Mouse (Mus musculus) forebrain, embryonic 14.5 days (tissue): Measurements from ENCODE around the gene Casc4. TPM values are rescaled to one million over a fixed set of nuclear protein-coding genes. Genes with fewer than 3 reads are reported as not detected.
A peak's percentile ranks its signal among the peaks of the same experiment; 100 is the strongest.

ENCODE experiments used
- ATAC-seq: fragments of 200-750 bp; cut with Nextera tagmentation; 2 replicates; pipeline ENCODE4 v1.8.0; 2017; ENCODE audit warnings: mild to moderate bottlenecking, moderate library complexity
- DNase-seq: peaks from one replicate; pipeline ENCODE4 v3.0.0-alpha.2; 2015; ENCODE audit warnings: low spot score
- H3K27ac ChIP-seq: fragments of 300-500 bp; sonication (generic); 2 replicates; pipeline ENCODE4 v1.5.1; 2014; ENCODE audit warnings: low read depth, mild to moderate bottlenecking, control low read depth, low read length, moderate library complexity
- H3K27me3 ChIP-seq: fragments of 300-500 bp; sonication (generic); replicated peaks from 2 replicates; pipeline ENCODE4 v1.6.1; 2014; ENCODE audit warnings: low read length, control low read depth, mixed read lengths; ENCODE audit not compliant: control insufficient read depth, insufficient read depth
- H3K36me3 ChIP-seq: fragments of 300-500 bp; sonication (generic); 2 replicates; pipeline ENCODE4 v1.6.1; 2014; ENCODE audit warnings: low read length, control low read depth; ENCODE audit not compliant: control insufficient read depth, insufficient read depth
- H3K4me1 ChIP-seq: fragments of 300-500 bp; sonication (generic); 2 replicates; pipeline ENCODE4 v1.6.1; 2014; ENCODE audit warnings: antibody characterized with exemption, low read length, control low read depth; ENCODE audit not compliant: control insufficient read depth, insufficient read depth
- H3K4me2 ChIP-seq: fragments of 300-500 bp; sonication (generic); 2 replicates; pipeline ENCODE4 v1.6.1; 2014; ENCODE audit warnings: mild to moderate bottlenecking, control low read depth, low read length
- H3K4me3 ChIP-seq: fragments of 300-500 bp; sonication (generic); 2 replicates; pipeline ENCODE4 v1.5.1; 2014; ENCODE audit warnings: low read depth, low read length, control low read depth
- H3K9ac ChIP-seq: fragments of 300-500 bp; sonication (generic); 2 replicates; pipeline ENCODE4 v1.6.1; 2014; ENCODE audit warnings: mild to moderate bottlenecking, low read length, control low read depth, moderate library complexity
- H3K9me3 ChIP-seq: fragments of 300-500 bp; sonication (generic); replicated peaks from 2 replicates; pipeline ENCODE4 v1.6.1; 2016; ENCODE audit warnings: low read length, control low read depth, mixed read lengths; ENCODE audit not compliant: control insufficient read depth
- WGBS: fragments of 180-500 bp; shearing (Covaris S2); extraction: QIAGEN DNeasy Blood & Tissue Kit; methylation state at CpG from one replicate; pipeline ENCODE4 v1.1.7; 2014; 5-methylcytosine and 5-hydroxymethylcytosine counted together
- polyA plus RNA-seq: library from polyadenylated mRNA; unstranded; fragments of >200 nt; fragmentation: Nextera tagmentation; extraction: Ambion mirVana; gene quantifications from 2 replicates; pipeline ENCODE4 v1.2.1, GENCODE M21; 2014

Casc4 gene
- polyA plus RNA-seq, 1 experiment from 2014 or later, result 15.0 TPM

GRCm38 (mm10) chr2:121846050-121846449 is 20.7 kb upstream of the Casc4 start:
- H3K4me1 ChIP-seq, result no peaks in the 10 kb centered on the region
- DNase-seq, result no peak
- WGBS, result 72% methylated on average over 8 of the region's 8 CpGs
- no peaks in the 10 kb centered on the region for H3K36me3 ChIP-seq
- H3K9ac ChIP-seq, result no peak overlapping the region
- no peak overlapping the region for H3K4me3 ChIP-seq
- no peak overlapping the region for H3K4me2 ChIP-seq
- no peaks in the 10 kb centered on the region for H3K9me3 ChIP-seq
- no peaks in the 10 kb centered on the region for H3K27me3 ChIP-seq
- H3K27ac ChIP-seq, result no peak overlapping the region
- ATAC-seq, result no peak

DNA sequence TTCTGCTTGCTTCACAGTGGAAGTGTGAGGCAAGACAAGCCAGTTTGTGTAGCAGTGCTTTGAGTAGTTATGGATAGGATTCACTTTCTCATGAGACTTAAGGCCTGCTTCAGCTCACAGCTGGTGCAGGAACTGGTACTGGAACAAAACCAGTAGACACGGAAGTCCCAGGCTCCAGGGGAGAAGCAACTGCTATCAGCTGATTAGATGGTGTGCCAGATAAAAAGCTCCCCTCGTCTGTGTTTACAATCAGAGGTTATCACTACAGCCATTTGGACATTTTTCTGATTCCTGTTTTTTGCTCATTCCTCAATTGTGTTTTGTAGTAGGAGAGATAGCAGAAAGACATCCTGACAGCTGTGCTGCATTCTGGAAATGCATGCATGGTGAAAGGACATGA is 14.7 kb upstream of the Casc4 start:
- no peaks in the 10 kb centered on the region for H3K4me1 ChIP-seq
- no peak overlapping the region for H3K9ac ChIP-seq
- no peak overlapping the region for H3K4me3 ChIP-seq
- H3K36me3 ChIP-seq, result no peaks in the 10 kb centered on the region
- ATAC-seq, result no peak
- H3K27me3 ChIP-seq, result no peaks in the 10 kb centered on the region
- H3K27ac ChIP-seq, result no peak overlapping the region
- H3K9me3 ChIP-seq, result no peaks in the 10 kb centered on the region
- H3K4me2 ChIP-seq, result no peak overlapping the region
- 76% methylated on average over 2 of the region's 2 CpGs for WGBS
- DNase-seq, result no peak

DNA sequence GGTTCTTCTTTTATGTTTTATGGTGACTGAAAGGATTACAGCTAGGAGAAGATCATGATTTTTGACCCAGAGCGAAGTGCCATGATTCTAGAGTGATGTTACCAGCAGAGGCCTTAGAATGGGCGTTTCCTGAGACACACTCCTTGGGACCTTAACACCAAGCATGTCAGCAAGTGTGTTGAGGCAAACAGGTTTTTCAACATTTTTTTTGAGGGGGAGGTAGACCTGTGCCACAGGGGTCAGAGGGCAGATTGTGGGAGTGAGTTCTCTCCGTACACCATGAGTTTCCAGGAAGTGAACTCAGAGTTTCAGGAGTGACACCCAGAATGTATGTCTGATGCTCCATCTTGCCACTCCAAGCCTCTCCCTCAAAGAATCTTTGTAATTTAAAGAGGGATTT is 12.8 kb upstream of the Casc4 start:
- ATAC-seq (no peak), DNase-seq (no peak)
- H3K27me3 ChIP-seq, result no peaks in the 10 kb centered on the region

DNA sequence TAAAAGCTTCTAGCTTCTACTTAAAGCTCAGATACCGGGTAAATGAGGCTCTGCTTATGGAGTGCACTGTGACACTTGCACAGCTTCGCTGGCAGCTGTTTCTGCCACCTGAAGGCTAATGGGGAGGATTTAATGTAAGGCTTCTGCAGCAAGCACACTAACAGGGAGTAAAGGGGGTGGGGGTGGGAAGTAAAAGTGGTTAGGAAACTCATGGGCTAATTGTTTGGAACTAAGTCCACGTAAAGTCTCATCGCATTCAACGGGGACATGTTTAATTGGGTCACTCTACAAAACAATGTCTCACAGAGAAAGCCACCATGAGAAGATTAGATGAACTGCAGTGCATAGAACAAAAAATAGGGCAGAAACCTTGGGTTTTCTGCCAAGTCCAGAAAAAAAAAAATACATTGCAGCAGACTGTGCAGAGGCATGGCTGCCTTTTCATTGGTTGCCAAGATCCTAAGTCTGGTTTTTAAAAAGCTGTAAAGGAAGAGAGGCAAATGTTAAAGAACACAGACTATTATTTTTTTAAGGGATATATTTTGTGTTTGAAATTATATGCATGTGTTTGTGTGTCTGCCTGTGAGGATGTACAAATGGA is 7.3 kb upstream of the Casc4 start:
- peaks cover 3% of the 10 kb centered on the region; the same call in 1 of the 2 replicates for H3K4me1 ChIP-seq
- H3K9me3 ChIP-seq, result no peaks in the 10 kb centered on the region
- 10% methylated on average over 5 of the region's 5 CpGs for WGBS
- no peaks in the 10 kb centered on the region for H3K36me3 ChIP-seq
- peak; percentile 54; the same call in 1 of the 2 replicates for ATAC-seq
- H3K4me2 ChIP-seq, result no peak overlapping the region
- no peak overlapping the region for H3K27ac ChIP-seq
- no peak overlapping the region for H3K9ac ChIP-seq
- H3K4me3 ChIP-seq, result no peak overlapping the region
- no peaks in the 10 kb centered on the region for H3K27me3 ChIP-seq
- peak; percentile 65 for DNase-seq

More for the DNA sequence above, 12.8 kb upstream of the Casc4 start:
- 89% methylated on average over 3 of the region's 3 CpGs for WGBS
- H3K4me2 ChIP-seq, result no peak overlapping the region
- no peaks in the 10 kb centered on the region for H3K9me3 ChIP-seq
- H3K9ac ChIP-seq, result no peak overlapping the region
- H3K4me1 ChIP-seq, result no peaks in the 10 kb centered on the region
- no peak overlapping the region for H3K27ac ChIP-seq
- H3K4me3 ChIP-seq, result no peak overlapping the region
- H3K36me3 ChIP-seq, result no peaks in the 10 kb centered on the region

- Histone ChIP-seq H3K27ac (peak overlapping the region; percentile 72), H3K4me3 (peak overlapping the region; percentile 85), H3K27me3 (no peaks in the 10 kb centered on the region), H3K9ac (peak overlapping the region; percentile 96), H3K4me2 (peak overlapping the region; percentile 90), H3K36me3 (peaks cover 11% of the 10 kb centered on the region), H3K9me3 (no peaks in the 10 kb centered on the region), H3K4me1 (peaks cover 7% of the 10 kb centered on the region)
- DNase-seq (peak; percentile 71), ATAC-seq (peak; percentile 11)
- 1% methylated on average over 18 of the region's 18 CpGs for WGBS
These were observed 634 bp upstream of the Casc4 start for GRCm38 (mm10) chr2:121866071-121866601.

- Histone ChIP-seq H3K27me3 (no peaks in the 10 kb centered on the region), H3K4me1 (peaks cover 7% of the 10 kb centered on the region), H3K9me3 (no peaks in the 10 kb centered on the region), H3K4me2 (peak overlapping the region; percentile 90), H3K27ac (peak overlapping the region; percentile 72), H3K9ac (peak overlapping the region; percentile 96), H3K36me3 (peaks cover 11% of the 10 kb centered on the region), H3K4me3 (peak overlapping the region; percentile 85)
- peak; percentile 19 for DNase-seq
- ATAC-seq, result no peak; the same call in 1 of the 2 replicates
- under 1% methylated on average over 47 of the region's 63 CpGs for WGBS
These were observed 520 bp downstream of the Casc4 start for GRCm38 (mm10) chr2:121867051-121867928.

- no peaks in the 10 kb centered on the region for H3K4me1 ChIP-seq
- no peak overlapping the region for H3K27ac ChIP-seq
- no peaks in the 10 kb centered on the region for H3K9me3 ChIP-seq
- H3K27me3 ChIP-seq, result no peaks in the 10 kb centered on the region
- H3K4me2 ChIP-seq, result no peak overlapping the region
- DNase-seq, result no peak
- H3K9ac ChIP-seq, result no peak overlapping the region
- no peaks in the 10 kb centered on the region for H3K36me3 ChIP-seq
- 88% methylated on average over 1 of the region's 1 CpGs for WGBS
- ATAC-seq, result no peak
- no peak overlapping the region for H3K4me3 ChIP-seq
These were observed 12.7 kb downstream of the Casc4 start for GRCm38 (mm10) chr2:121879506-121879905.

- Histone ChIP-seq H3K4me3 (no peak overlapping the region), H3K4me2 (no peak overlapping the region), H3K9ac (no peak overlapping the region), H3K4me1 (no peaks in the 10 kb centered on the region), H3K27ac (no peak overlapping the region), H3K36me3 (no peaks in the 10 kb centered on the region), H3K27me3 (no peaks in the 10 kb centered on the region), H3K9me3 (no peaks in the 10 kb centered on the region)
- ATAC-seq (no peak), DNase-seq (no peak)
- 73% methylated on average over 1 of the region's 1 CpGs for WGBS
These were observed 18.8 kb downstream of the Casc4 start for GRCm38 (mm10) chr2:121885509-121886106.
